Mouse (Mus musculus): ENCODE results near the gene Olfr26. TPM values are rescaled to one million over a fixed set of nuclear protein-coding genes. Genes with fewer than 3 reads are reported as not detected.
"Not testable (repeated sequence)": the region's sequence is repeated elsewhere in the genome, so short reads cannot be mapped to it uniquely, and the experiment has no call there.

Gene Olfr26
- not detected for total RNA-seq (2021)
- long read RNA-seq, experiment 1 = 0 reads
- long read RNA-seq, experiment 2 = 0 reads

DNA sequence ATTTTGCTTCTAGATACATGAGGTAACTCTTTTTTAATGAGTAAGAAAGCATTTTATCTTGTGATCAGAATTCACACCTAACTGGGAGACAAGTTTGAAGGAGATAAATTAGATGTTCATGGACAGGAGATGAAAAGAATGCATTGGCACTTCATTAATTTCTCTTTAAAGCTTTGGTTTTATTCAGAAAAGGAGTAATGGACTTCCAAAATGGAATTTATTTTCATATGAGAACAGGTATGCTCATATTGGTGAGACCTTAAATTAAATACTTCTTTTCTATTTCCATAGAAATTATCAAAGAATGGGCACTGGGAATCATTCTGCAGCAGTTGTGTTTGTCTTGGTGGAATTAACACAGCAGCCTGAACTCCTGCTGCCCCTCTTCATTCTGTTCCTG, at the start of gene Olfr26:
TSS of gene Olfr26 (plus strand) at position 301 of the 400 bp plus-strand sequence.
- no peak for DNase-seq (ENCODE audit: low spot score in 2 of 2)

DNA sequence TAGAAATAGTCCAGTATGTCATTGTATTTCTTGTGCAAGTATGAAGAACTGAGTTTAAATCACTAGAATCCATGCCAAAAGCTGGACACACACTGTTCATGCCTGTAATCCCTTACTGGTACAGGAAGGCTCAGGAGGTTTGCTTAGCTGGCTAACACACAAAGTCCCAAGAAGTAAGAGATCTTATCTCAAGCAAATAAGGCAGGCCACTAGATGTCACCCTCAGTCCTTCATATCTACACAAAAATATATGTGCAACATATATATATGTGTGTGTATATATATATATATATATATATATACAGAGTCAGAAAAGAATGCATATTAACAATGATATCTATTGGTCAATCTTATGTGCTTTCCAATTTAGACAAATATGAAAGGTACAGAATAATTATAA, 49.2 kb upstream of the Olfr26 start:
- DNase-seq (ENCODE audit: low spot score in 2 of 2) = peak in 1 of 2 experiments; percentile 3

DNA sequence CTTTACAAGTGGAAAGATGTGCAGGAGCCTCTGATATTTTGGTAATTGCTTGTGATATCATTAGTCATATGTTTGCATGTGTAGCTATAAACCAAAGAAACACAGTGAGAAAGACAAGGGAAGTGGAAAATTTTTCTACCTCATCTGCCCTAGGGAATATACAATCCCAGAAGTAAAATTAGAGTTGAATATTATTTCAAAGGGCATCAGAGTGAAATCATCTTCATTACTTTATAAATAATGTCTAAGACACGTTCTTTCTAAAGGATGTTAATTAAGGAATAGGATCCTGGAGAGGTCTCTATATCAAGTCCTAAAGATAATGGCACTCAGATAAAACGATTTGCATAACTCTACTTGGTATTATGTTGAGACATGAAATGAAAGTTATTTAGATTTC, 40.5 kb upstream of the Olfr26 start, which contains the start of gene Olfr922:
TSS of gene Olfr922 (plus strand) at position 301 of the 400 bp plus-strand sequence.
- no peak for DNase-seq (ENCODE audit: low spot score in 2 of 2)

DNA sequence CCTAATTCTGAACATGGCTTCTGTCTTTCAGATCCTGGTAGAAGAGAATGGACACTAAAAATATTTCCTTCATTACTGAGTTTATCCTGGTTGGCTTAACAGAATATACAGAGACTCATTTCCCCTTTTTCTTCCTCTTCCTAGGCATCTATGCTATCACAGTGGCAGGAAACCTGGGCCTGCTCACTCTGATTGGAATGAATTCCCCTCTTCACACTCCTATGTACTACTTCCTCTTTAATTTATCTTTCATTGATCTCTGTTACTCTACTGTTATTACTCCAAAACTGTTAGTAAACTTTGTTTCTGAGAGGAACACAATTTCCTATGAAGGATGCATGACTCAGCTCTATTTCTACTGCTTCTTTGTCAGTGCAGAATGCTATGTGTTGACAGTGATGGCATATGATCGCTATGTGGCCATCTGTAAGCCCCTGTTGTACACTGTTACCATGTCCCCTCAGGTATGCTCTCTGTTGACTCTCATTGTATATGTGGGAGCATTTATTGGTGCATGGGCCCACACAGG, 39.3 kb upstream of the Olfr26 start:
- DNase-seq (ENCODE audit: low spot score in 2 of 2) = no peak

DNA sequence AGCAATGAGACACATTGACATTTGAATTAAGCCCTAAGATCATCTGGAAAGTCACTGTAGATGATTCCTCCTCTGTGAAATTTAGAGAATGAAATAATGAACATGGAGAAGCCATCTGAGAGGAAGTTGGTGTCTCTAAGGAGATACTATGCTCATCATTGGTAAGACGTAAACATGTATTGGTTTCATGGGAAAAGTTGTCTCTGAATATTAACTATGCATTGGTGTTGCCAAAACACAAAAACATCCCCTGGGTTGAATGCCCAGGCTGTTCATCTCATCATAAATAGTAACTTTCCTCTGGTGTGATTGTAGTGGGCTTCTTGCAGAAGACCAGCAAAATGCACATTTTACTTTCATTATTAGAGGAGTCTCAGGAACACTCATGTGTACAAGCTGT, 28.6 kb upstream of the Olfr26 start, which contains the start of gene Olfr923:
TSS of gene Olfr923 (plus strand) at position 301 of the 400 bp plus-strand sequence.
- no peak for DNase-seq (ENCODE audit: low spot score in 2 of 2)

DNA sequence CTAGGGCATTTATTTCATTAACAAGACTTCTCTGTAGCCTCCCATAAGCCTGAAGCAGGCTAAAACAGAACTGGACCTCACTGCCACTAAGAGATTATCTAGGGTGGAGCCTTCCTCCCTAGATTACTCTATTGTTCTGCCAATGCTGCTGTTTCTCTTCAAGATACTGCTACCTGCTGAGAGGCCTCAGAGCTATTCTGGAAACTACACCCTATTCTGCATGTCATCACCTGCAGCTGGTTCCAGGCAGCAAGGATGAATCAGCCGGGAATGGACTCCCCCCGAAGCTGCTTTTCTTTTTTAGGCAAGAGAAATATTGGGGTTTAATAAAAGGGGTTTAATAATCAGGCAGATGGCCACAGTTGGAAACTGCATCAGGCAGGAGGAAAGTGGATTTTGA, 21.8 kb upstream of the Olfr26 start:
- no peak for DNase-seq (ENCODE audit: low spot score in 2 of 2)

DNA sequence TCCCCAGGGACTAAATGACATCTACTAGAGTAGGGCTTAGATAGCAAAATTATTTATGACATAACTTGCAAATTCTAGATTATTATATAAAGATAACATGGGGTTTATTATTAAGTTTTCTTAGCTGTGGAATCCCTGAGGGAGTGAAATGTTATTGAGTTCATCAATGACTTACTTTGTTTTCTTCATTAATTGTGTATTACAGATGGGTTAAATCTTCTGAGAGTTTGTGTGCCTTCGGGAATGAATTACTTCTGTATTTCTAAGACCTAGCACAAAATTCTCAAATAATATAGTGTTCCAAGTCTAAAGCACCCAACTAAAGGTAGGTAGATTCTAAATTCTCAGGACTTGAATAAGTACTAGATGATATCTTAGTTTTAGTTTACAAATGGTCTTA, 10.7 kb upstream of the Olfr26 start, which contains the start of gene Olfr924:
TSS of gene Olfr924 (plus strand) at position 301 of the 400 bp plus-strand sequence.
- DNase-seq (ENCODE audit: low spot score in 2 of 2) = no peak

DNA sequence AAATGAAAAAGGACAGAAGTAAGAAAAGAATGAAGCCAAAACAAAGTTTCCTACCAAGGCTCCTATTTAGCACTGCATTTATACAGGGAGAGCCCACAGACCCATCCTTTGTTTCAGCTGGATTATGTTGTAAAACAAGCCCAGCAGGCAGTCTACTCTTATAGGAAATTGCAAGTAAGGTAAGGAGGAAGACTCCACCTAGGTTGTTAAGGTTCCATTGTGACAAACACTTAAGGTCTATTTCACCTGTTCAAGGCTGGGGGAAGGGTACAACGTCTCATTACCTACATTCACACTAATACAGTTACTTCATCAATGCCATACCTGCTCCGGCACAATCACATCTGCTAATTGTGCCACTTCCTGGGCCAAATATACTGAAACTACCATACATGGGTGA, 20.0 kb downstream of the Olfr26 start:
- not testable (repeated sequence) for DNase-seq (ENCODE audit: low spot score in 2 of 2)

DNA sequence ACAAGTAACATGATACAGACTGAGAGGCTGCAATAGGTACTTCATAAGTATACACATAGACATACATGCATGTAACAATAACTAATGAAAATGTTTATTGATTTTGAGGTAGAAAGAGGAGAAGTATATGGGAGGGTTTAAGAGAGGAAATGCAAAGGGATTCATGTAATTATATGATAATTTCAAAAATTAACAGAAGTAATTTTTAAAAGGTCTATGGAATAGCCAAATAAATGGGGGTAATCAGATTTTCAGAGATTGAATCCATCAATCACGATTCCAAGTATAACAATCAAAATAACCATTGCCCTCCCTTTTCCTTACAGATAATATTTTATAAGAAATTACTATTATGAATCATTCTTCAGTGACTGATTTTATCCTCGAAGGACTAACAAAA, 22.0 kb downstream of the Olfr26 start, which contains the start of gene Olfr926:
TSS of gene Olfr926 (plus strand) at position 301 of the 400 bp plus-strand sequence.
- DNase-seq (ENCODE audit: low spot score in 2 of 2) = no peak

Other genes with a start within 250 kb of the Olfr26 start
- not detected for gene Olfr914, start 250.0 kb upstream of the Olfr26 start, total RNA-seq (2021)
- not detected for gene Olfr916, start 195.2 kb upstream of the Olfr26 start, total RNA-seq (2021)
- not detected for gene Olfr917, start 189.2 kb upstream of the Olfr26 start, total RNA-seq (2021)
- not detected for gene Olfr918, start 180.5 kb upstream of the Olfr26 start, total RNA-seq (2021)
- not detected for gene Olfr919, start 151.4 kb upstream of the Olfr26 start, total RNA-seq (2021)
- 1 to 10 TPM; 7.8 to 9.8 TPM for gene Vwa5a, start 136.8 kb upstream of the Olfr26 start, total RNA-seq (2021)
- under 1 TPM in 1 of 2 experiments, not detected in 1; 0.07 TPM for gene Olfr920, start 102.8 kb upstream of the Olfr26 start, total RNA-seq (2021)
- not detected for gene Olfr921, start 82.0 kb upstream of the Olfr26 start, total RNA-seq (2021)
- not detected for gene Olfr922, start 40.4 kb upstream of the Olfr26 start, total RNA-seq (2021)
- gene Olfr923, start 28.5 kb upstream of the Olfr26 start, total RNA-seq (2021) = not detected
- gene Olfr924, start 10.6 kb upstream of the Olfr26 start, total RNA-seq (2021) = not detected
- not detected for gene Olfr926, start 22.1 kb downstream of the Olfr26 start, total RNA-seq (2021)
- gene Olfr930, start 74.7 kb downstream of the Olfr26 start, total RNA-seq (2021) = not detected
- gene Olfr933, start 117.3 kb downstream of the Olfr26 start, total RNA-seq (2021) = not detected
- not detected for gene Olfr934, start 133.3 kb downstream of the Olfr26 start, total RNA-seq (2021)
- not detected for gene Olfr935, start 144.6 kb downstream of the Olfr26 start, total RNA-seq (2021)
- gene Olfr146, start 168.3 kb downstream of the Olfr26 start, total RNA-seq (2021) = not detected
- gene Olfr937, start 209.9 kb downstream of the Olfr26 start, total RNA-seq (2021) = not detected
- gene Olfr938, start 223.8 kb downstream of the Olfr26 start, total RNA-seq (2021) = not detected

Data from layer of hippocampus, postnatal 14 days (tissue).